Mouse (Mus musculus) adrenal gland, postnatal 36 days (tissue): ENCODE measurements around the gene Senp5. TPM values are rescaled to one million over a fixed set of nuclear protein-coding genes. Genes with fewer than 3 reads are reported as not detected.
A peak's percentile ranks its signal among the peaks of the same experiment; 100 is the strongest.
"Not testable (repeated sequence)": the region's sequence is repeated elsewhere in the genome, so short reads cannot be mapped to it uniquely, and the experiment has no call there.

Experiments used
- DNase-seq, 2 experiments: peaks; one replicate each; pipeline ENCODE4 v3.0.0; 2021; ENCODE audit warnings: mixed read lengths in 1 of 2
- long read RNA-seq, 2 experiments: library from polyadenylated mRNA; stranded (forward); transcript quantifications; one replicate each; pipeline ENCODE4 v2.0.0; 2021; ENCODE audit warnings: borderline sequencing depth in 2 of 2
- total RNA-seq, 2 experiments: library from RNA; stranded (reverse); gene quantifications; 2 replicates each; pipeline ENCODE4 v1.2.3; 2021

Gene Senp5
- total RNA-seq, result 10 to 100 TPM; 21.6 to 25.6 TPM
- long read RNA-seq, experiment 1, full-length matches to known transcripts, result 1 of 8 reads
- long read RNA-seq, experiment 1, partial matches to known transcripts, result 3 of 8 reads
- long read RNA-seq, experiment 1, other reads (novel, unspliced or antisense), result 4 of 8 reads
- long read RNA-seq, experiment 2, partial matches to known transcripts, result 1 of 1 reads
- long read RNA-seq, experiment 2, other reads (novel, unspliced or antisense), result 0 of 1 reads

- DNase-seq, result peak; percentile 95 to 96
These were observed at the start of gene Senp5 for GRCm38 (mm10) chr16:32002509-32003477. TSS of gene Senp5 (minus strand) at chr16:32003287.

DNA sequence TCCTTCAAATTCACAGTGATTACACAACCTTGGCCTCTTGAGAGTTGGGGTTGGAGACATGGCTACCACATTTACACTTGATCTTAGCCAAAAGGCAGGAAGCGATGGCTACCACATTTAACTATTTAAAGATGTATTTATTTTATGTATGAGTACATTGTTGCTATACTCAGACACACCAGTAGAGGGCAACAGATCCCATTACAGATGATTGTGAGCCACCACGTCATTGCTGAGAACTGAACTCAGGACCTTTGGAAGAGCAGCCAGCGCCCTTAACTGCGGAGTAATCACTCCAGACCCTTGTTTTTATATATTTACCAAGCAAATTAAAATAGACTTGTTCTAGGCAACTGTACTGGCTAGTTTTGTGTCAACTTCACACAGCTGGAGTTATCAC lies 39.3 kb upstream of the Senp5 start:
- DNase-seq, result peak in 1 of 2 experiments; percentile 17

DNA sequence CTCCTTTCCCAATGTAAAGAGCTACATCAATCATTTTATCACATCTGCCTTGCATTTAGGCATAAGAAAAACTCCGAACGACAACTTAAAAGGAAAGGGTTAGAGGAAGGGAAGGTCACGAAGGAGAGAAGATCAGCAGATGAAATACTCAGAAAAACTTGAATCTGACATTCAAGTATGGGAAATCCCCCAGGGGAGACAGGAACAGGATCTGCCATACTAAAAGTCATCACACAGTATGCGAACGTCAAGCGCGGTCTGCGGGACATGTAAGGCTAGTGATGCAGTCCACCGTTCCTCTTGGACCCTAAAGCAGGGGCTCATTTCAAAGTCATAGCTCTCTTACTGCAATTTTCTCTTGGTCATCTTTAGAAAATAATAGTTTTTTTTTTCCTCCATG lies 16.6 kb upstream of the Senp5 start:
- no peak for DNase-seq

DNA sequence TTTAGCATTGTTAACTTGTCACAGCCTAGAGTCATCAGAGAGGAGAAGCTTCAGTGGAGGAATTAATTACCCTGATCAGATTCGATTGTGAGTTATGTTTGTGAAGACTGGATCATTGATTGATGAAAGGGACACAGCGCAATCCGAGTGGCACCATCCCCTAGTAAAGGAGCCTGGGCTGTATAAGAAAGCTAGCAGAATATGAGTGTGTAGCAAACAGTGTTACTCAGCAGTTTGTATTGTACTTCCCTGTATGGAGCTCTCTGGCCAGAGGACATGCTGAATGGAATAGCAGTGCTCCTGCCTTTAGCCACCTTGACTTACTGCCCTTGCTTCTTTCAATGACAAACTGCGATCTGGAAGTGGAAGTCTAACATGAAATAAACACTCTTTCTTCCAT lies 7.2 kb upstream of the Senp5 start:
- DNase-seq, result no peak

GRCm38 (mm10) chr16:32009913-32010312 lies 6.8 kb upstream of the Senp5 start:
- peak; percentile 34 to 48 for DNase-seq

DNA sequence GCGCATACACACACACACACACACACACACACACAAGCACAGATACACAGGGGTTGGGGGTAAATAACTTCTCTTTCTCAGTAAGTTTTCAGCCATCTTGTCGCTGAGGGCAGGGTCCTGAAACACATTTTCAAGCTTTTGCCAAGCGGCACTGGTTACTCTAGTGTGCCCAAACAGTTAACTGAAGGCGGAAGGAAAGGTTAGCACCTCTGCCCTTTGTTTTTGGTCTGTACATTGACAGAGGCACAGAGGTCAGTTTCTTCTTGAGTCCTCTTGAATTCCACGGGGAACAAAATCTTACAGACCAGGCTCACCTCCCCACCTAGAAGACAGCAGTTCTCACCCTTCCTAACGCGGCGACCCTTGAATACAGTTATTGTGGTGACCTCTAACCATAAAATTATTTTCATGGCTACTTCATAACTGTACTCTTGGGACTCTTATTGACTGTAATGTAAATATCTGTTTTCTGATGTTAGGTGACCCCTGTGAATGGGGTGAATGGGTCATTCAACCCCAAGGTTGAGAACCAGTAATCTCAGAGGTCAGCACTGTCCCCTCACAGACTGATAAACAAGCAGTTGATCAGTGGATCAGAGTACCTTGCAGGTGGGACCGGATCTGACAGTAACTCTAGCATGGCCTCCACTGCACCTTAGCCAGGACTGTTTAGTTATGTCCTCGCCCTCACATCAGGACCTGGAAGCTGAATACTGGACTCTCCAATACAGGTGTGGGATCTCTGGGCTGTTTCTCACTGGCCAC lies 5.6 kb upstream of the Senp5 start:
- DNase-seq, result no peak

DNA sequence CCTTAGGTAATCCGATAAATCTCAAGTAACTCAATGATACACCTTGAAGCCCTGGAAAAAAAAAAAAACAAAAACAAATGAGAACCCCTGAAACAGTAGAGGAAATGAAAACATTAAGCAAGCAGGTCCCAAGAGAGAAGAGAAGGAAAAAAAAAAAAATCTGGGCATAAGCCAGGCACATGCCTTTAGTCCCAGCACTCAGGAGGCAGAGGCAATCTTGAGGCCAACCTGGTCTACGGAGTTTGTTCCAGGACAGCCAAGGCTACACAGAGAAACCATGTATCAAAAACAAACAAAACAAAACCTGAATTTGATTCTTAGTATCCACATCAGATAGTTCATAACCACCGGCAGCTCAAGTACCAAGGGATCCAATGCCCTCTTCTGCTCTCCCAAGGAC lies 1.6 kb upstream of the Senp5 start:
- DNase-seq, result no peak

- DNase-seq, result no peak
These were observed 6.7 kb downstream of the Senp5 start for GRCm38 (mm10) chr16:31996371-31996770.

DNA sequence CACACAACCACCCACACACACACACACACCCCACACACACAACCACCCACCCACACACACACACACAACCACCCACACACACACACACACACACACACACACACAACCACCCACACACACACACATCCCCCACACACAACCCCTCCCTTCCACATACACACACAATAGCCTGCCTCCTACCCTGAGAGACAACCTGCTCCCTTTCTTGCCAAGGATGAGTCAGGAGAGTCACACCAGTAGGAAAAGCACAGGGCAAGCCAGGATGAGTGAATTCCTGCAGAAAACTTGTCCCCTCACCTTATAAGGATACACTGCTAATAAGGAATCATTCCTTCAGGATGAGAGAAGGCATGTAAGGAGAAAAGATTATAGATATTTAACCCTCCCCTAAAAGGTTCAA lies 9.1 kb downstream of the Senp5 start:
- DNase-seq, result no peak

GRCm38 (mm10) chr16:31993195-31993594 lies 9.9 kb downstream of the Senp5 start:
- DNase-seq, result no peak

DNA sequence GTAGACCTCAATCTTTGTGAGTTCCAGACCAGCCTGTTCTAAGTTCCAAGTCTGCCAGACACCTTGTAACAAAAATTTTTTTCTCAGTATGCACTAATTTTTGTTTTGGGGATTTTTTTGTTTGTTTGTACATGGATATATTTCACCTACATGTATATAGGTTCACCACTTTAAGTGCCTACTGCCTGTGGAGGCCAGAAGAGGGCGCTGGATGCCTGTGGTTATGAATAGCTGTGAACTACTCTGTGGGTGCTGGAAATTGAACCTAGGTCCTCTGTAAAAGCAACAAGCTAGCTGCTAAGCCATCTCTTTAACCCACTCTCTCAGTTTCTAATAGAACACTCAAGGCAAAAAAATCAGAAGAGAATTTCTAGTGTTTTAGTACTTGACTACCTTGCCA lies 11.0 kb downstream of the Senp5 start:
- DNase-seq, result no peak

GRCm38 (mm10) chr16:31980946-31981345 lies 22.1 kb downstream of the Senp5 start:
- peak in 1 of 2 experiments; percentile 7 for DNase-seq

DNA sequence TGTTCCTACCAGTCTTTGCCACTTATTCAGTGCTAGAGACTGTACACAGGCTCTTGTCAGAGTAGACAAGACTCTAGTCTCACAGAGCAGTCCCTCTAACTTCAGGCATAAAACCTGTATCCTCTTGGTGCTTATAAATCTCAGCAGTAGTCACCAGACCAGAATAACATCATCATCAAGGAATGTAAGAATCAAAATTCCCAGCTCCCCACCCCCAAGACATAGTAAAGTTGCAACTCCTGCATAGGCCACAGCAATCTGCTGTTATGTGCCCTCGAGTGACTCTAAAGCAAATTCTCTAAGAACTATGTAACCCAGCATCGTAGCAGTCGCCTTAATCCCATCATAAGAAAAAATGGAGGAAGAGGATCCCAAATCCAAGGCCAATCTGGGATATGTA lies 23.6 kb downstream of the Senp5 start:
- no peak for DNase-seq

GRCm38 (mm10) chr16:31975258-31975657 lies 27.8 kb downstream of the Senp5 start:
- DNase-seq, result peak; percentile 25 to 32

DNA sequence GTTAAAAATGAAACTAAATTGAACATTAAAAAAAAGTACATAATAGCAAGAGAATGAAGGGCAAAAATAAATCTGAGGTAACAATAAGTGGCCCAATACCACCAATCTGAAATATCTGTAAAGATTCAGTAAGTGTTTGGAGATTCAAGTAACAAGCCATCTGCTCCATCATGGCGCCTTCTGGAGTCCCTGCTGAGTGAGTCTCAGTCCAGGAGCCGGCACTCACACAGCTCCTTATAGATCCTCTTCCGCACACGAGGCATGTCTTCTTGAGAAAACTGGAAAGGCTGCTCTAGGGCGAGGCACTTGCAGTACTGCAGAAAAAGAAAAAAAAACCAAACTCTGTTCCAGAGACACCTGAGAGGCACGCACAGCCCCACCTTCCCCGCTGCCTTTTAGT lies 39.9 kb downstream of the Senp5 start:
- no peak for DNase-seq

DNA sequence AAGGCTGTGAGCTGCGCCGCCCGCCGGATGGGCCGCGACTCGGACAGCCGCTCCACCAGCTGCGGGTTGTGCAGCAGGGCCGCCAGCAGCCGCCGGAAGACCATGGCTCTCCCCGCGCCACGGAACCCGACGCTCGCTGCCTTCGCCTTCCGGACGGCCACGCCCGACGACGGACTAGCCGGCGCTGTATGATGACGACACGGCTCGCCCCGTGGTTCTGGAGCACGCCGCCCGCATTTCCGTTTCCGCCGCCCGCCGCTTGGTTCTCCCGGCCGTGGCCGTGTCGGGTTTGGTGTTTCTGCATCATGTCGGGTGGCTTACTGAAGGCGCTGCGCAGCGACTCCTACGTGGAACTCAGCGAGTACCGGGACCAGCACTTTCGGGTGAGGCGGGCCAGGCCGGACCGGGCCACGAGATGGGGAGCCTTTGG lies 54.7 kb downstream of the Senp5 start, which contains the start of the genes 0610012G03Rik and Ncbp2:
Gene 0610012G03Rik (minus strand): TSS at position 150 of the 430 bp plus-strand sequence.
Gene Ncbp2 (plus strand): TSS at position 169 of the 430 bp plus-strand sequence.
- DNase-seq, result peak; percentile 98

- DNase-seq, result no peak
These were observed 55.2 kb downstream of the Senp5 start for GRCm38 (mm10) chr16:31947901-31948316.

DNA sequence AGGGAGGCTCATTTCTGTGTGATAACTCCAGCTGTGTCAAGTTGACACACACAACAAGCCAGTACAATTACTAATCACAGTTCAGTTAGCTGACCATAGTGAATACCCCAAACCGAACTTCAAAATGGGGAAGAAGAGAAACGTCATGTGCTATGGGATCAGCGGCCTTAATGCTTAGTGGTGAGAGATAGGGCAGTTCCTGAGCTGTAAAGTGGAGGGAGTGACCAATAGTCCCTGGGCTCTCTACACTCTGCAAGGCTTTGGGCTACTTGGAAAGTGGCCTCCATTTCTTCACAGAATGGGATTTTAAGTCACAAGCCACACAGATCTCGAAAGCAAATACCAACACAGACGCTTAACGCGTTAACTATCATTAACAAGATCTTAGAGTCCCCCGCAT lies 55.8 kb downstream of the Senp5 start:
- no peak for DNase-seq

DNA sequence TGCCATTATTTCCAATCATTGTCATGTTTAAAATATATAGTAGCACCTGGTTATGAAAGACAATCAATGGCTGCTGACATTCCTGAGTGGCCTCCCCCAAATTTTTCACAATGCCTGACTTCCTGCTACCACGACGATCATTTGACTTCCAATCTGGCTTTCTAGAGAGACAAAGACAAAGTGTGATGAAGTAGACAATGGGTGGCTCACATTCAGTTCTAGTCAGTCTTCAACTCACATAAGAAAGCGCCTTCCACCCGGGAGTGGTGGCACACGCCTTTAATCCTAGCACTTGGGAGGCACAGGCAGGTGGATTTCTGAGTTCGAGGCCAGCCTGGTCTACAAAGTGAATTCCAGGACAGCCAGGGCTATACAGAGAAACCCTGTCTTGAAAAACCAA lies 57.1 kb downstream of the Senp5 start:
- not testable (repeated sequence) for DNase-seq

GRCm38 (mm10) chr16:31945372-31945771 lies 57.7 kb downstream of the Senp5 start:
- DNase-seq, result no peak

DNA sequence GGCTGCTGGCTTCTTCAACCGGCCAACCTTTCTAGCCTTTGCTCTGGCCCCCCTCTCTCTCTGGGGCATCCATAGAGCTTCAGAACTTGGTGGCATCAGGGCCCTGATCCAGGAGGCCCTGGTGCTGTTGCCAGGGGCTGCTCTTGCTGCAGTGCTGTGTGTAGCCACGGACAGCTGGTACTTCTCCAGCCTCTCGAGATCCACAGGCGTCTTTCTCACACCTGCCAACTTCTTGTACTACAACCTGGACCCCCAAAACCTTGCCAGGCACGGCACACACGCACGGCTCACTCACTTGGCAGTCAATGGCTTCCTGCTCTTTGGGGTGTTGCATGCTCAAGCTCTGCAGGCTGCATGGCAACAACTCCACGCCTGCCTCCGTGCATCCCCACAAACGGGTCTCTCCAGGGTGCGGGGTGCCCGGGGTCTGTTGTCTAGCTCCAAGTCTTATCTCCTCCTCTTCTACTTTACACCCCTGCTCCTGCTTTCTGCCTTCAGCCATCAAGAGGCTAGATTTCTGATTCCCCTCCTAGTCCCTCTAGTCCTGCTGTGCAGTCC lies 58.3 kb downstream of the Senp5 start:
- no peak for DNase-seq

GRCm38 (mm10) chr16:31943980-31944379 lies 59.1 kb downstream of the Senp5 start:
- DNase-seq, result peak; percentile 78 to 89
